Mouse (Mus musculus) frontal cortex, postnatal 25 days (tissue): ENCODE data around the gene Pde4d.

Source experiments
- DNase-seq, 2 experiments: peaks; one replicate each; pipeline ENCODE4 v3.0.0; 2022; ENCODE audit warnings: low spot score in 2 of 2

Pde4d gene

DNA sequence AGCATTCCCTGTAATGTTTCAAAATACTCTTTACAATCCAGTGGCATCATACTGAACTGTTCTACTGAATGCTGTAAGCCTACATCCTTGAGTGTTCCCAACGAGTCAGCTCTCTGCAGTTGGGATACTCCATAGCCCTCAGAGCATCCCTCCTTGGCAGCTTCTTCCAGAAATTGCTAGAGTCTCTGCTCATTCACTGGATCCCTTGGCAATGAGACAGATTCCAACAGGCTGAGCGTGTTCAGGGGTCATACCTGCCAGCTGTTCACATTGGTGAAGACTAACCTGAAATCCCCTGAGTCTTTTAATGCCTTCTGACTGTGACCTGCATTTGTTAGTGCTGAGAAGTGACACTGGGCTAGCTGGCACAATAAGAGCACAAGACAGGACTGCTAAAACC, 1173.5 kb downstream of the Pde4d start:
- DNase-seq, result no peak

DNA sequence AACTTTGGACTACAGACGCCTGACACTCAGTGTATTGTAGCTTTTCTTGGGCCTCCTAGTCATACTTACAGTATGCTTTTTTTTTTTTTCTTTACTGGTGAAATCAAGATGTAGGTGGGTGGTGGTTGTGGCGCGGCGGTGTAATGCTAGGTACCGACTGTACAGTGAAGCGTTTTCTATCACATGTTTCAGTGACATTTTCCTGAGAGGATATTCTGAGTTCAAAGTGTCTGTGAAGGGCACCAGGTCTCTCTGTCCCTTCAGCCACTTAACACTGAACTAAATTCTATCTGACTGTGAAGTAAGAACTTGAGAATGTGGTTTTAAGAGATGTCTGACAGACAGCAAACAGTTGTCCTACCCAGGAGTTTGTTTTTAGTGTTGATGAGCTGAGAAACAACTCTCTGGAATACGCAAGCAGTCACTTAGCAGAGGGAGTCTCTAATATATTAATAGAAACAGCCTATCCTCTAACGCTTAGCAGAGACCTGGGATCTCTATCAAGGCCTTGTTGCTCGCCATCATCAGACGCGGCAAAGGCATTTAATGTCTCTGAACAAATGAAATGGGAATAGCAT, 1175.1 kb downstream of the Pde4d start:
- DNase-seq, result no peak

DNA sequence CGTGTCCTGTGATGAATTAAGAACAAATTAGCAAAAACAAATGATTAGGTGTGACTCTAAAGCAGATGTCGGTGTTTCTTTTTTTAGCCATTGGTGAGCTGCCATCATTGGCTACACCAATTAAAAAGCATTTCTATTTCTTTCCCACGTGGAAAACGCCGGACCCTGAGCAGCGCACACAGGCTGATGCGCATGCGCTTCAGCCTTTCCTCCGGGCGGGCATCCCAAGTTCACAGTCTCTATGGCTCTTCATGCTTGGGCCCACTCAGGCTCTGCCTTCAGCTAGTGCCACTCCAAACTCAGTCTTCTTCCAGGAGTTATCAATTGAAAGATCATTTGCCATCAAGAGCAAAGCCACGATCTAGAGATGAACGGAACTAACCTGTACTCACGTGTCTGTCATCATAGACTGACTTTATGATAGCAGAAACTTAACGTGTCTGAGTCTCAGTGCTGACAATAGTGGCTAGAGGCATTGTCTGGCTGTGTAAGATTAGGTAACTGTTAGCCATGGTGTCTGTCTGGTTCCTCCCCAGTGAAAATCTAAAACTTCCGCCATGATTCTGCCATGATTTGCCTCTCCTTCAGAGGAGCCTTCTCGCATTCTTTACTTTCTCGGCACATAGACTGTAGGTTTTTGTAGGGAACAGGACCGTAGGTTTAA, 1175.8 kb downstream of the Pde4d start:
- DNase-seq, result no peak

DNA sequence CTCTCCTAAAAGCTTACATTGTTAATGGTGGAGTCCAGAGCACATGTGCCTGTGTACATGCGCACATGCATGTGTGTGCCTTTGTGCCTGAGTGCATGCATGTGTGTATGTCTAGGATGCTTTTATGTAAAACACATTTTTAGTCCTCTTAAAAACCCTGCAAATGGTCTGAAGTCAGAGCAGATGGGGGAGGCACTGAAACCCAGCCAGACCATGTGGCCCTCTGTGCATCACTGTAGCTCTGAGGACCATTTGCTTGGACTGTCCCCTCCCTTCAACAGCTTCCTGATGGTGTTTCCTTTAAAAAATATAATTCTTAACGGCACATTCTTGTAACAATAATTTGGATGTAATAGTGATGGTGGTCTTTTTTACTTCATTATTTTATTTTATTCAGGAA, 1177.5 kb downstream of the Pde4d start:
- DNase-seq, result no peak

DNA sequence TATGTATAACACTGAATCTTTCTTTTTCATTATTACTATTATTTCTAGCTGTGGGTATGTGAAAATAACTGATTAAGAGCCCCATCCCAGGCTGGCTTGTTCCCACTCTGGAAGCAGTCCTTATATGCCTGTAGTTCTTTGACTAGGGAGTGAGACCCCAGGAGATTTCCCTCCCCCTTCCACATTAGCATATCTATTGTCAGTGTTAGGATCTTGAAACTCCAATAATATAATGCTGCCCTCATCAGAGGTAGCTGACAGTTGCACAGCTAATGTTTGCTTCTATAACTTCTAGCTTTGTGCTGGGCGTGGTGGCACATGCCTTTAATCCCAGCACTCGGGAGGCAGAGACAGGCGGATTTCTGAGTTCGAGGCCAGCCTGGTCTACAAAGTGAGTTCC, 1178.9 kb downstream of the Pde4d start:
- DNase-seq, result no peak

DNA sequence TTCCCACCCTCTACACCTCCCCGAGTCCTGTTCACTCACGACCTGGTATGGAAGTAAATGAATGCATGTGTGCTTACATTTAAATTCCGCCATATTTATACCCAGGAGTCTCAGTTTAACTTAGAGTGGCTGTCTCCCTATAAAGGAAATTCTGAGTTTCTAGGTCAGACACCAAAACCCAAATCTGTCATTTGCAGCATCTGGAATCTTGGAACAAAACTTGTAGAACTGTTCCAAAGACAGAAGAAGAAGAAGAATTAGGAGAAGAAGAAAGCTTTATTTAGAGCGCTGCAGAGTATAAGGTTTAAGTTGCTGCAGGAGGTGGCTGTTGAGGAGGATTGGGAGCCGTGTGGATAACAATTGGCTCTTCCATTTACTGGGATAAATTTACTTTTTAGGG, 1179.5 kb downstream of the Pde4d start:
- DNase-seq, result no peak

DNA sequence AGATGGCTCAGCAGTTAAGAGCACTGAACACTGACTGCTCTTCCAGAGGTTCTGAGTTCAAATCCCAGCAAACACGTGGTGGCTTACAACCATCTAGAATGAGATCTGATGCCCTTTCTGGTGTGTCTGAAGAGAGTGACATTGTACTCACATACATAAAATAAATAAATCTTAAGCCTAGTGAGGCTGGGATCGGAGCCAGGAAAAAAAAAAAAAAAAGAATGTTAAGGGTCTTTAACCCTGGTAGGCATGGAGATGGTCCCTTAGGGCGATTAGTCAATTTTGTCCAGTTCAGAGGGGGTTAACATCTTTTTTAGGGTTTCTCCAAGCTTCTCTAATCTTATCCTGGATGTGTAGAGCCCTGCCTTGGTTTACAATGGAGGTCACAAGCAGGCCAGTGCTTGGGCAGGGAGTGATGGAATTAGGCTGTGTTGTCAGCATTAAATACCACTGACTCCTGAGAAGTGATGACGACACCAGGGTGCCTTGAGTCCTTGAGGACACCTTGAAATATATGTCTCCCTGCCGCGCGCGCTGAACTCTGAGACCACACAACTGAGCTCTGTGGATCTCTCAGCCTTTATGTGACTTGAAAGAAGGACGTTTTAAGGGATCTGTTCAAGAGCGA, 1181.8 kb downstream of the Pde4d start:
- no peak for DNase-seq

DNA sequence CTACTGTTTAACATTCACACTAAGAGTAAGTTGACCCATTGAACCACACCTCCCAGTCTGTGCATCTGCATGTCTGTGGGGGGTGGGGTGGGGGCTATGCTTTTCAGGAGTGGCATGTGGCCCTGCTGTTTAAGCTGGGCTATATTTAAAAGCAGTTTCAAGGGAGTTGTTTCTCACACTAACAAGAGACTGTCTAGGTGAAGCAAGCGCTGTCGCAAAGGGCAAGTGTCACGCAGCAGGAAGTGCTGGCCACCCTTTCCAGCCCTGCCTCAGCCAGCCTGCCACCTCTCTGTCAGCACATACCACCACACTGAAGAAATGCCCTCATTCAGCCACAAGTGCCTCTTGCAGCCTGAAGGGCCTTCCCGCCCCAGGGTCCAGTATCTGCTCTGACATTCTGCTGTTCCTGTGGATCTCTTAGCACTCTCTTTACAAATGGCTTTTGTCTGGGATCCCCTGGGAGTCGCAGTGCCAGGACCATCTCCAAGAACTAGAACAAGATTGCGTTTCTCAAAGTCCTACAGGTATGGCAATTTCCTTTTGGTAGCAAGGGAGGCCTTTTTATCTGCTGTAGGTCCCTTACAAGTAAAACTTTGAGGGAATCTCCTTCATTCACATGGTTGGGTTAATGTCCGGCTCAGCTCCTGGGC, 1182.8 kb downstream of the Pde4d start:
- no peak for DNase-seq

DNA sequence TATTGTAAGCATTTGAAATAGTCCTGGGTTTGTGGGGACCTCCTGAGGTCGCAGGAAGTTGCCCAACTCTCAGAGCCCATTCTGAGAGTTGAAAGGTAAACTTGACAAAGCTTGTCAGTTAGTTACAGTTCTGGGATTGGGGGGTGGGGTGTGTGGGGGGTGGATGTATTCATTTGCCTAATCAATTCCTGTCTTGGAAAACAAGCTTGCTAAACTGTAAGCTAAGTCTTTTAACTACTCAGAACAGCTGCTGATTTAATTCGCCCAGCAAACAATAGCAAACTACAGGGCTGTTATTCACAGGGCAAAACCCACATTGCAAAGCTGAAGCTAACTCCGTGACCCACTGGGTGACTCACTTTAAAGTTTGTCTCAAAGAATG, 1183.3 kb downstream of the Pde4d start:
- DNase-seq, result no peak

DNA sequence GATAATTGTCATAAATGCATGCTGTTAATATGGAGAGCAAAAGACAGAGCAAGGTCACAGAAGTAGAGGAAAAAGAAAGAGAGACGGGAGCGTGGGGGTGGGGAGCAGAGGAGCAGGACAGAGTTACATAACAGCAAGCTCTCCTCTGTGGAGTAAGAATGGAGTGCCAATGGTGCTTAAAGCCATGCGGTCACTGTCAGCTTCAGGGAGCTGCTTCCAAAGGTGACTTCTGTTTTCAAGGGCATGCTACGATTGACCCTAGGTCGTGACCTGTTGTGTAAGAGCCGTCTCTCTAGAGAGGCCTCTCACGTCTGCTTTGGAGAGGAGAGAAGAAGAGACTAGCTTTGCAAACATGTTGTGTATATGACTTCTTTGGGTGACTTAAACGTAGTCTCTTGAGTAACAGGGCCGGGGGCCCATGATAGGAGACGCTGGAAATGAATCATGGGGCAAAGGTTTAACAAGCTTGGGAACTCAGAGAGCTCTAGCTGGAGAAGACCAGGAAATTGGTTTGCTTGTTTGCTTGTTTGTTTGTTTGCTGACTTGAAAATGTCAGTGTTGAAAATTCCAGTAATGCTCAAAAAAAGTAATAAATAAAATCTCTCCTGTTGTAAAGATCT, 1186.3 kb downstream of the Pde4d start:
- DNase-seq, result no peak

DNA sequence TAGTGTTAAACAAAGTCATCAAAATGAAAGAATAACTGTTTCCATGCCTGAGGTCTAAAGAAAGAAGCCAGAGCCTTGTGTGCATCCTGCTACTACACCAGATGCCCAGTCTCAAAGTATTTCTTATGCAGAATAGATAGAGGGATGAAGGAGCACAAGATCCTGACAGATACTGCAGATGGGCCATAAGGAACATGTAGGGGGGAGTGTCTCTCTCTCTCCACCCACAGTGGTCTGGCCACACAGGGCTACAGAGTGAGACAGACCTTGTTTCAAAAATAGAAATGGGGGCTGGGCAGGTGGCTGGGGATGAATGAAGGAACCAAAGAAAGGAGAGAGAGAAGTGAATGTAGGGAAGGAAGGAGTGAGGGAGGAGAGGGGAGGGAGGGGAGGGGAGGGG, 1188.5 kb downstream of the Pde4d start:
- DNase-seq, result no peak

DNA sequence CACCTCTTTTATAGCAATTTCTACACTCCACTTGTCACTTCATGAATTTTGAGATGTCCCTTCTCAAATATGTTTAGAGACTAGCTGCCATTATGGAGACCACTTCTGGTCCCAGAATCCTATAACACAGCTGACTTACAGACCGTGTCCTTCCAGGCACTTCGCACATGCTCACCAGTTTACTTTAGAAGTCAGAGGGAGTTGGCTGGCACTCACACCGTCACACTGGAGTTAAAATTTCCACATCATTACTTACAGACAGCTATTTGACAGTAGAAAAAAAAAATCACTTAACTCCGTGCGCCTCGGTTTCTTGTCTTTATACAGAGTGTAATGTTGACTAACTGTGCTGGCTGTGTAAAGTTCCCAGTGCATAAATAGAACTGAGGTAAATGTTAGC, 1189.5 kb downstream of the Pde4d start:
- DNase-seq, result no peak

DNA sequence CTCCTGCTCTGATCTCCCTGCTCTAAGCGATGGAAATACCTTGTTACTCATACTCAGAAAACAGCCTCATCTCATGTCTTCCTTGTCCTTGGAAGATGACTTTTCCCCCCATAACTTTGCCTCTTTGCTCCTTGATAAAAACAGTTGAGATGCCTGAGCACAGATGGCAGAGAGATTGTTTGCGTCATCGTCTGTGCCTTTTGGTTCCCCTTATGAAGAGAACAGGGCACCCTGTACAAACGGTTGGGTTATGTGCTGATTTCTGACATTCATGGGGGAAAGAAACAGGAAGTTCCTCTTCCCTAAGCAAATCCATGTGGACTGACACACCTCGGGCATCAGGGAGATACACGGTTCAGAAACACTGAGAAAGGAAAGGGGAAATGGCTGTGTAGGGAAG, 1191.8 kb downstream of the Pde4d start:
- DNase-seq, result no peak

DNA sequence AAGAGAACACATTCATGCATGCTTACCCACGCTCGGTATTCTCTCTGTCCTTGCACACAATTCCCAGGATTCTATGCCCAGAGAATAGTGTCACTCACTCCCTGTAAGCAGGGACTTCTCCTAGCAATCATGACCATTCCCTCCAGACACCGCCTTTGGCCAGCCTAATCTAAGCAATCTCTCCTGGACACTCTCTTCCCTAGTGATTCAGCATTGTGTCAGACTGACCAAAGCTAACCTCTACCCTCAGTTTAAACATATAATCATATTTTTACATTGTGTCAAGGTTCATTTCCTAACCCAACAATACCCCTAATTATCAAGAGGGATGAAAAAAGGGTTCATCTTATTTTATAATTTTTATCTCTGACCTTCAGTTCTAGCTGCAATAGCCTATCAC, 1193.7 kb downstream of the Pde4d start:
- DNase-seq, result no peak

DNA sequence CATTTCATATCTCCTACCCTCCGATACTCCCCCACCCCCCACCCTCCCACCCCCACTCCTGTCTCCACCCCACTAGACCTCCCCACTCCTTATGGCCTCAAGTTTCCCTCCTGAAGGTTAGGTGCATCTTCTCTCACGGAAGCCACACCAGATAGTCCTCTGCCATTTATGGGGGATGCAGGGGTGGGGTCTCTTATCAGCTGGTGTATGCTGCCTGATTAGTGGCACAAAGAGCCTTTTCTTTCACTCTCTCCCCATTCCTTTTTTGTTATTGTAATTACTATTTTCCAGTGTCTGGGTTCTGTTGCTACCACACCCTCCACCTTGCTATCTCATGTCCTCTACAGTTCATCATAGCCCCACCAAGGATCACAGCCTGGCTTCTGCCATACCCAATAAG, 1194.3 kb downstream of the Pde4d start:
- no peak for DNase-seq

DNA sequence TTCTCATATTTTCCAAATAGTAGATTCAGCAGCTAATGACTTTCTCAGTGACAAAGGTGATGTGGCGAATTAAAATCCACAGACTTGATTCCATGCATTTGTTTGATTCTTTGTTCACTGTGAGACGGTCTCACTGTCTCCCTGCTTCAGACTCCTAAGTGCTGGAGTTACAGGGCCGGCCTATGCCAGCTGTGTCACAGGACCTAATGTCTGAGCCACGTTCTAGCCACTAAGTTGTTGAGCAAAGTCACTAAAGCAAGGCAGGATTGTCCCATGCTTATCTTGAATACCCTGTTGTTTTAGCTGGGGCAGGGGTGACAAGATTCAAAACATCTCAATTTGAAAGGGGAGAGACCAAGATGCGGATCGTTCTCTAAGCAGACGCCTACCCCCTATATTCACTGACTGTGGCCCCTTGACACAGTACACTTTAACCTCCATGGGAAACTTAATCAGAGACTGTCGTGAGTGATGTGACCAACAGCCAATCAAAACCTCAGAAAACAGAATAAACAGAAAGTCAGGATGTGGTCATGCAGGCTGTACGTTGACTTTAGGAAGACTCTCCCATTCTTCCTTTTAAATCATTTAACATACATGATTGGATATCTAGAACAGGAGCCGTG, 1195.6 kb downstream of the Pde4d start:
- DNase-seq, result no peak

DNA sequence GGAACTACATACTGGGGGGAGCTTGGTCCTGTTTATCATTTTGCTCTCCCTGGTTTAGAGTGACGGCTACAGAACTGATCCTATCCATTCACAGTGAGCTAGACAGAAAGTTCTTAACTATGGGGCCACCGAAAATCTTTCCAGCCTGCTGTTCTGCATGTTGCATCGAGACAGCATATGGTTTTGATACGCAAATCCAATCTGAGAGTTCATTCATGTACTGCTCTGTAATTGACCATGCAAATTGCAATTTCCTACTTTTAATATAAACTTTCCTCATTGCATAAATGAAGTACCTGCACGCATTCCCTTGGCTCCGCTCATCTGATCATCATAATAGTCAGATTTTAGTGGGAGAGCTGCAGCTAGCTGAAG, 1196.1 kb downstream of the Pde4d start:
- DNase-seq, result no peak

DNA sequence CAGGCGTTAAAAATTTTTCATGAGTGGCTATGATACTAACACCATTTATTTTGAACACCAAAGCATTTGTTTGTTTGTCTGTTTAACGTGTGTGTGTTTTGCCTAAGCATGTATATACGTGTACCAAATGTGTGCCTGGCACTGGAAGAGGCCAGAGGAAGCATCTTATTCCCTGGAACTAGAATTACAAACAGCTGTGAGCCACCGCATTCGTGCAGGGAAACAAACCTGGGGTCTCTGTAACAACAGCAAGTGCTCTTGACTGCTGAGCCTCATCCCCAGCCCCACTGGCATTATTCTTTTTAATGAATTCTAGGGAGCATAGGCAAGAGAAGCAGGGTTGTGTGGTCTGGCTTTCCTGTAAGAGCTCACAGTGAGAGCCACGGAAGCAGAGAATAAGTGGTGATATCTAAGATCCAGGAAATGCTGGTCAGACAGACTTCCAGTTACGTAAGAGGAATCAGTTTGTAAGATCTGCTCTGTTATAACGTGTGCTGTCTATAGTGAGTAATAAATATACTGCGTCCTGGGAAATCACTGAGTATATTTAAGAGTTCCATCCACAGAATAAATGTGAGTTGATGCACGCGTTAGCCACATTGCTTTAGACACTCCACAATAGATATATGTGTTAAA, 1197.0 kb downstream of the Pde4d start:
- no peak for DNase-seq

DNA sequence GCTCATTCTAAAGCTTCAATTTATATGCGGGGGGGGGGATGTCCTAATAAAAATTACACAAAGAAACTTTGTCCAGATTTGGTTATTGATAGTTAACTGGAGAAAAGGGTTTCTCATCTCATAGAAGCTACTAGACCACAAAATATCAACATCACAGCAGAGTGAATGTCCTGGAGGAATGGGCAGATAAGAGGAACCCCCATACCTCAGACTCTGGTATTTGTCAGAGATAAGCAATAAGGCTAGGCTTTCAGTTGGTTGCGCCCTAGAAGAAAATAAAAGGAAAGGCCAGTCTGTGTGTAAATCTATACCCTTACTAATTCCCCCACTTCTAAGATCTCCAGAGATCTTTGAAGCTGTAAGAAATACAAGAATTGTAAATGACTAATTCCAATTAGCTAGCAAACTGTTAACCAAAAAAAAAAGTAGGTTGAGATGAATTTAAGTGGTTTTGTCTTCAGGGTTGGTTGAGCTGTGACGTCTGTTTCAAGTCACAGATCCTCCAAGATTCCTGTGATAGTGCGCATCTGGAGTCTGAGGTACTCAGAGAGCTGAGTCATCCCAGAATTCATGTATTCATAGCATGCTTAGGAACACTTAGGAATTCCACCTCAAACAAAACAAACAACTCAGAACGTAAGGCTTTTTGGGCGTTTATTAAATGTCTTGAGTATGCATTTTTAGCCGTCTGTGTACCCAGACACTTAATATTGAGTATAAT, 1197.9 kb downstream of the Pde4d start:
- no peak for DNase-seq

DNA sequence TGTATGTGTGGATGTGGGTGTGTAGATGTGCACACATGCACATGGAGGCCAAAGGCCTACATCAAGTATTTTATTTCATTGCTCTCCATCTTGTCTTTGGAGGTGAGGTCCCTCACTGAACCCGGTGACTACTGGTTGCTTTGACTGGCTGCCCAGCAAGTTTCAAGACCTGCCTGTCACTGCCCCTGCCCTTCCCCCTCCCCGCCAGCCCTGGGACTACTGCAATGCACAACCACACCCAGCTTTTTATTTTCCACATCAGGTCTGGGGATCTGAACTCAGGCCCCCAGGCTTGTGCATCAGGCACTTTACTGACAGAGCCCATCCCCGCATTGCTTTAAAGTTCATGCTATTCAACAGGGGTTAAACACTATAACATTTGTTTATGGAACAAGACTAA, 1198.6 kb downstream of the Pde4d start:
- no peak for DNase-seq
